Mouse (Mus musculus) CH12.LX (cell line): ENCODE measurements around the gene Fasn. TPM values are rescaled to one million over a fixed set of nuclear protein-coding genes. Genes with fewer than 3 reads are reported as not detected.
A peak's percentile ranks its signal among the peaks of the same experiment; 100 is the strongest.

Experiments
- DNase-seq: peaks from one replicate; pipeline ENCODE4 v3.0.0-alpha.2; 2013; ENCODE audit errors: extremely low read depth
- H3K27ac ChIP-seq: 2 replicates; pipeline ENCODE4 v1.5.1; 2012; ENCODE audit warnings: low read depth, mild to moderate bottlenecking, control low read depth, moderate library complexity; ENCODE audit not compliant: insufficient read depth
- H3K27me3 ChIP-seq: replicated peaks from 2 replicates; pipeline ENCODE3; 2012; ENCODE audit warnings: inconsistent platforms
- H3K36me3 ChIP-seq, 2 experiments: replicated peaks in 1 of 2; 2 replicates each; pipeline versions ENCODE3 to v1.6.1; 2012; ENCODE audit warnings: inconsistent platforms in 1 of 2, low read length in 1 of 2, mild to moderate bottlenecking in 1 of 2, mixed read lengths in 1 of 2, moderate library complexity in 1 of 2; ENCODE audit not compliant: control insufficient read depth in 1 of 2, insufficient read depth in 1 of 2
- H3K4me1 ChIP-seq, 2 experiments: 2 replicates each; pipeline ENCODE4 v1.6.1; 2012; ENCODE audit warnings: inconsistent platforms in 1 of 2, moderate library complexity in 1 of 2; ENCODE audit not compliant: insufficient read depth in 2 of 2, control insufficient read depth in 1 of 2
- H3K4me2 ChIP-seq: 2 replicates; pipeline ENCODE4 v1.6.1; 2012; ENCODE audit warnings: low read depth, mild to moderate bottlenecking, control low read depth; ENCODE audit not compliant: poor library complexity, insufficient read depth, severe bottlenecking
- H3K4me3 ChIP-seq, 3 experiments: fragments of 150-350 bp in 1 of 3; sonication (generic) in 1 of 3; replicated peaks in 1 of 3; 2 replicates each; pipeline versions ENCODE3 to v1.5.1; 2011 to 2012; ENCODE audit warnings: low read depth in 2 of 3, low read length in 2 of 3, mild to moderate bottlenecking in 2 of 3, moderate library complexity in 2 of 3, control low read depth in 1 of 3, improper control_type of control experiment in 1 of 3, inconsistent platforms in 1 of 3, mixed read lengths in 1 of 3; ENCODE audit not compliant: poor library complexity in 1 of 3
- H3K79me2 ChIP-seq: replicated peaks from 2 replicates; pipeline ENCODE4 v1.6.1; 2012; ENCODE audit warnings: mild to moderate bottlenecking, moderate library complexity; ENCODE audit not compliant: control insufficient read depth, poor library complexity, insufficient read depth, severe bottlenecking; ENCODE audit errors: extremely low read depth
- H3K9ac ChIP-seq: 2 replicates; pipeline ENCODE4 v1.6.1; 2012; ENCODE audit warnings: low read depth, mild to moderate bottlenecking, control low read depth, moderate library complexity; ENCODE audit not compliant: insufficient read depth
- H3K9me3 ChIP-seq: replicated peaks from 2 replicates; pipeline ENCODE3; 2012; ENCODE audit warnings: low read length, inconsistent platforms, mixed read lengths
- BHLHE40 ChIP-seq: IDR thresholded peaks from 2 replicates; pipeline ENCODE4 v1.6.1; 2011; ENCODE audit warnings: mild to moderate bottlenecking, low read depth, low read length, improper control_type of control experiment
- CHD1 ChIP-seq: IDR thresholded peaks from 2 replicates; pipeline ENCODE4 v1.6.1; 2012; ENCODE audit warnings: low read depth, low read length, improper control_type of control experiment, inconsistent platforms
- CHD2 ChIP-seq: IDR thresholded peaks from 2 replicates; pipeline ENCODE4 v1.6.1; 2011; ENCODE audit warnings: low read length, improper control_type of control experiment
- CTCF ChIP-seq, 2 experiments: IDR thresholded peaks in 1 of 2; conservative IDR thresholded peaks in 1 of 2; 2 replicates each; pipeline ENCODE4 v1.5.1; 2011 to 2012; ENCODE audit warnings: low read depth in 2 of 2, low read length in 2 of 2, improper control_type of control experiment in 1 of 2, inconsistent platforms in 1 of 2, mild to moderate bottlenecking in 1 of 2, moderate library complexity in 1 of 2
- E2F4 ChIP-seq: IDR thresholded peaks from 2 replicates; pipeline ENCODE4 v1.6.1; 2011; ENCODE audit warnings: low read depth, low read length, improper control_type of control experiment; ENCODE audit not compliant: insufficient replicate concordance
- ELF1 ChIP-seq: IDR thresholded peaks from 2 replicates; pipeline ENCODE4 v1.6.1; 2014; ENCODE audit warnings: low read depth, mild to moderate bottlenecking, inconsistent platforms, low read length, improper control_type of control experiment
- EP300 ChIP-seq: IDR thresholded peaks from 2 replicates; pipeline ENCODE4 v1.6.1; 2011; ENCODE audit warnings: low read length, improper control_type of control experiment
- ETS1 ChIP-seq: conservative IDR thresholded peaks from 2 replicates; pipeline ENCODE4 v1.6.1; 2012; ENCODE audit warnings: low read depth, mild to moderate bottlenecking, inconsistent platforms, low read length, improper control_type of control experiment, moderate library complexity
- GABPA ChIP-seq: IDR thresholded peaks from 2 replicates; pipeline ENCODE4 v1.6.1; 2012; ENCODE audit warnings: low read depth, low read length, improper control_type of control experiment, inconsistent platforms; ENCODE audit not compliant: insufficient replicate concordance
- HCFC1 ChIP-seq: IDR thresholded peaks from 2 replicates; pipeline ENCODE4 v1.6.1; 2012; ENCODE audit warnings: low read depth, mild to moderate bottlenecking, inconsistent platforms, low read length, improper control_type of control experiment
- IRF4 ChIP-seq: IDR thresholded peaks from 2 replicates; pipeline ENCODE4 v1.6.1; 2014; ENCODE audit warnings: low read depth, mild to moderate bottlenecking, inconsistent platforms, low read length, improper control_type of control experiment
- JUN ChIP-seq: IDR thresholded peaks from 2 replicates; pipeline ENCODE4 v1.6.1; 2011; ENCODE audit warnings: low read depth, mild to moderate bottlenecking, low read length, improper control_type of control experiment, moderate library complexity; ENCODE audit not compliant: insufficient read depth
- JUND ChIP-seq: conservative IDR thresholded peaks from 2 replicates; pipeline ENCODE4 v1.6.1; 2011; ENCODE audit warnings: low read depth, low read length, improper control_type of control experiment
- KAT2A ChIP-seq: IDR thresholded peaks from 2 replicates; pipeline ENCODE4 v1.6.1; 2012; ENCODE audit warnings: low read length, improper control_type of control experiment, inconsistent platforms; ENCODE audit not compliant: insufficient replicate concordance
- MAFK ChIP-seq: IDR thresholded peaks from 2 replicates; pipeline ENCODE4 v1.6.1; 2011; ENCODE audit warnings: low read length, improper control_type of control experiment; ENCODE audit not compliant: insufficient replicate concordance
- MAX ChIP-seq: IDR thresholded peaks from 2 replicates; pipeline ENCODE4 v1.6.1; 2011; ENCODE audit warnings: low read length, improper control_type of control experiment
- MAZ ChIP-seq: IDR thresholded peaks from 2 replicates; pipeline ENCODE4 v1.6.1; 2012; ENCODE audit warnings: low read depth, mild to moderate bottlenecking, inconsistent platforms, low read length, improper control_type of control experiment, moderate library complexity
- MEF2A ChIP-seq: IDR thresholded peaks from 2 replicates; pipeline ENCODE4 v1.6.1; 2014; ENCODE audit warnings: low read depth, mild to moderate bottlenecking, inconsistent platforms, low read length, improper control_type of control experiment, borderline replicate concordance
- MXI1 ChIP-seq: IDR thresholded peaks from 2 replicates; pipeline ENCODE4 v1.6.1; 2011; ENCODE audit warnings: mild to moderate bottlenecking, low read depth, low read length, improper control_type of control experiment
- MYC ChIP-seq: IDR thresholded peaks from 2 replicates; pipeline ENCODE4 v1.6.1; 2011; ENCODE audit warnings: low read depth, mild to moderate bottlenecking, improper control_type of control experiment, low read length
- NELFE ChIP-seq: IDR thresholded peaks from 2 replicates; pipeline ENCODE4 v1.6.1; 2011; ENCODE audit warnings: low read depth, low read length, improper control_type of control experiment
- NRF1 ChIP-seq: IDR thresholded peaks from 2 replicates; pipeline ENCODE4 v1.6.1; 2014; ENCODE audit warnings: low read depth, mild to moderate bottlenecking, inconsistent platforms, low read length, improper control_type of control experiment, moderate library complexity
- PAX5 ChIP-seq: IDR thresholded peaks from 2 replicates; pipeline ENCODE4 v1.6.1; 2012; ENCODE audit warnings: low read length, inconsistent platforms, mixed read lengths
- POLR2A ChIP-seq: IDR thresholded peaks from 2 replicates; pipeline ENCODE4 v1.6.1; 2011; ENCODE audit warnings: low read depth, mild to moderate bottlenecking, improper control_type of control experiment, low read length
- POLR2AphosphoS2 ChIP-seq: IDR thresholded peaks from 2 replicates; pipeline ENCODE4 v1.6.1; 2011; ENCODE audit warnings: low read depth, low read length, improper control_type of control experiment
- RAD21 ChIP-seq: IDR thresholded peaks from 2 replicates; pipeline ENCODE4 v1.6.1; 2011; ENCODE audit warnings: low read depth, mild to moderate bottlenecking, low read length, improper control_type of control experiment, moderate library complexity
- RCOR1 ChIP-seq: conservative IDR thresholded peaks from 2 replicates; pipeline ENCODE4 v1.6.1; 2012; ENCODE audit warnings: low read depth, mild to moderate bottlenecking, inconsistent platforms, low read length, improper control_type of control experiment
- SIN3A ChIP-seq: IDR thresholded peaks from 2 replicates; pipeline ENCODE4 v1.6.1; 2012; ENCODE audit warnings: low read length, improper control_type of control experiment, inconsistent platforms
- SMC3 ChIP-seq: IDR thresholded peaks from 2 replicates; pipeline ENCODE4 v1.6.1; 2011; ENCODE audit warnings: low read depth, low read length, improper control_type of control experiment
- TBP ChIP-seq: conservative IDR thresholded peaks from 2 replicates; pipeline ENCODE4 v1.6.1; 2011; ENCODE audit warnings: low read depth, low read length, improper control_type of control experiment
- TCF12 ChIP-seq: IDR thresholded peaks from 2 replicates; pipeline ENCODE4 v1.6.1; 2014; ENCODE audit warnings: low read depth, mild to moderate bottlenecking, inconsistent platforms, low read length, improper control_type of control experiment
- UBTF ChIP-seq: IDR thresholded peaks from 2 replicates; pipeline ENCODE4 v1.6.1; 2012; ENCODE audit warnings: low read depth, mild to moderate bottlenecking, inconsistent platforms, low read length, improper control_type of control experiment, moderate library complexity
- USF1 ChIP-seq: IDR thresholded peaks from 2 replicates; pipeline ENCODE4 v1.6.1; 2014; ENCODE audit warnings: low read depth, mild to moderate bottlenecking, inconsistent platforms, low read length, improper control_type of control experiment
- USF2 ChIP-seq: conservative IDR thresholded peaks from 2 replicates; pipeline ENCODE4 v1.6.1; 2011; ENCODE audit warnings: low read depth, low read length, improper control_type of control experiment
- ZC3H11A ChIP-seq: IDR thresholded peaks from 2 replicates; pipeline ENCODE4 v1.6.1; 2012; ENCODE audit warnings: low read depth, mild to moderate bottlenecking, inconsistent platforms, low read length, improper control_type of control experiment
- ZKSCAN1 ChIP-seq: IDR thresholded peaks from 2 replicates; pipeline ENCODE4 v1.6.1; 2012; ENCODE audit warnings: low read depth, inconsistent platforms, low read length, improper control_type of control experiment, borderline replicate concordance
- ZMIZ1 ChIP-seq: IDR thresholded peaks from 2 replicates; pipeline ENCODE4 v1.6.1; 2012; ENCODE audit warnings: low read depth, mild to moderate bottlenecking, inconsistent platforms, low read length, improper control_type of control experiment
- ZNF384 ChIP-seq: IDR thresholded peaks from 2 replicates; pipeline ENCODE4 v1.6.1; 2012; ENCODE audit warnings: low read depth, low read length, improper control_type of control experiment, inconsistent platforms
- dilution Hi-C: fragments of 300-500 bp; cut with MboI; formaldehyde crosslinking; loops from 2 replicates; pipeline ENCODE4 v1.14.3; 2020; ENCODE audit warnings: low sequenced_read_pairs; ENCODE audit not compliant: extremely low pct_unique_long_range_greater_than_20kb, extremely low pct_ligation_motif_present
- in situ Hi-C: fragments of 300-500 bp; cut with MboI; formaldehyde crosslinking; loops from 3 replicates; pipeline ENCODE4 v1.14.3; 2019; ENCODE audit warnings: low sequenced_read_pairs, low pct_ligation_motif_present, low pct_unique_long_range_greater_than_20kb, mixed read lengths
- polyA plus RNA-seq: library from polyadenylated mRNA; unstranded; fragments of >175 nt; gene quantifications from 2 replicates; pipeline ENCODE4 v1.2.1, GENCODE M21; 2012; ENCODE audit warnings: low read depth; ENCODE audit not compliant: insufficient read length
- total RNA-seq, 2 experiments: library from RNA; depleted of rRNA; stranded (reverse); fragments of 300-350 nt in 1 of 2; fragments of >200 nt in 1 of 2; gene quantifications; 2 replicates each; pipeline ENCODE4 v1.2.3; 2012 to 2014

The Fasn gene
- total and polyA plus RNA-seq, 3 experiments = 116 to 300 (median 186) TPM

DNA sequence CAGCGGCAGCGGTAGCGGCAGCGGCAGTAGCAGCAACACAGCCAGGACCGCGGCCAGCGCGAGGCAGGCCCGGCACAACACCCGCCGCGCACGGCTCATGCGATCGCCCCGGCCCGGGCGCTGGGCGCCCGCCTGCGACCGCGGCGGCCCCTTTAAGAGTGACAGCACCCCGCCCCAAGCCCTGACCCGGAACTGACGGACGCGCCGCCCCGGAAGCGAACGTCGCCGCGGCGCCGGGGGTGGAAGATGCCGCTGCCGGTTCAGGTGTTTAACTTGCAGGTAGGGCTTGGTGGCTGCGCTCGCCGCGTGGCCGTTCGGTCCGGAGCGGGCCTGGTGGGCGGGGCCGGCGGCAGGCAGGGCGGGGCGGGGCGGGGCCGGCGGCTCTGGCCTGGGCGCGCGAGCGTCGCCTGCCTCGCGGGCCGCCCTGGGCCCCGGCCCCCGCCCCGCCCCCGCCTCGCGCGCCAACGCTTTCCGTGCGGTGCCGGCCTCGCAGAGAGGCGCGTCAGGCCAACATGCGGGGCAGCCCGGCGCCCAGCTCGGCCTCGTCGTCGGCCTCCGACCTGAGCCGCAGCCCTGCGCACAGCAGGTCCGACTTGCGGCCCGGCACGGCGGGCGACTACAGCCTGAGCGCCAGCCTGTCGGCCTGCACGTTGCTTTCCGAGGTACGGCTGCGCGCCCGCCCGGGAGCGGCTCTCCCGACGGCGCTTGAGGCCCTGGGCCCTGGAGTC lies 40.1 kb downstream of the Fasn start, which contains the start of the genes Rfng and Gps1:
Gene Rfng, minus strand, starts transcription at position 144 of the 728 bp plus-strand sequence.
Gene Gps1, plus strand, starts transcription at position 209 of the 728 bp plus-strand sequence.
- Histone ChIP-seq H3K9ac (peak within 1 kb of the TSS; percentile 77), H3K9me3 (no peaks in the 10 kb centered on the region), H3K27me3 (no peaks in the 10 kb centered on the region), H3K4me2 (peak within 1 kb of the TSS; percentile 60), H3K36me3 (peaks cover 46 to 66% of the 10 kb centered on the region in 2 experiments), H3K4me1 (peaks cover 10 to 30% of the 10 kb centered on the region in 2 experiments), H3K4me3 (peak within 1 kb of the TSS; percentile 79 to 91 (median 84)), H3K79me2 (peaks cover 13% of the 10 kb centered on the region), H3K27ac (peak within 1 kb of the TSS; percentile 37; the same call in 1 of the 2 replicates)
- in situ Hi-C loops = no loop called here
- dilution Hi-C loops = no loop called here
- peak; percentile 80 for DNase-seq
- no peak for TF ChIP-seq JUND
- no peak for TF ChIP-seq SMC3
- no peak for TF ChIP-seq RCOR1
- TF ChIP-seq NELFE = peak; percentile 50
- no peak for TF ChIP-seq CTCF (conservative IDR thresholded peaks at IDR 0.05 in 1 of 2, IDR thresholded peaks at IDR 0.05 in 1 of 2; ENCODE audit: low read depth in 2 of 2, low read length in 2 of 2)
- TF ChIP-seq ELF1 = peak; percentile 89
- TF ChIP-seq HCFC1 = peak; percentile 86
- TF ChIP-seq POLR2AphosphoS2 = no peak
- TF ChIP-seq ZMIZ1 = peak; percentile 41
- TF ChIP-seq NRF1 = peak; percentile 7; the same call in 1 of the 2 replicates
- no peak for TF ChIP-seq EP300
- peak; percentile 72; the same call in 1 of the 2 replicates for TF ChIP-seq MXI1
- TF ChIP-seq MAX = peak; percentile 50
- no peak; the same call in 1 of the 2 replicates for TF ChIP-seq MYC
- TF ChIP-seq CHD1 = no peak
- TF ChIP-seq TBP = no peak
- no peak for TF ChIP-seq ZNF384
- TF ChIP-seq UBTF = peak; percentile 63; the same call in 1 of the 2 replicates
- TF ChIP-seq ETS1 = no peak
- peak; percentile 89 for TF ChIP-seq CHD2
- no peak for TF ChIP-seq BHLHE40
- TF ChIP-seq ZC3H11A = no peak
- TF ChIP-seq USF2 = no peak
- no peak for TF ChIP-seq RAD21
- no peak; the same call in 1 of the 2 replicates for TF ChIP-seq MEF2A
- TF ChIP-seq PAX5 = no peak
- TF ChIP-seq E2F4 = no peak
- peak; percentile 97 for TF ChIP-seq MAZ
- TF ChIP-seq ZKSCAN1 = no peak
- TF ChIP-seq USF1 = no peak
- no peak; the same call in 1 of the 2 replicates for TF ChIP-seq GABPA
- TF ChIP-seq IRF4 = no peak; the same call in 1 of the 2 replicates
- TF ChIP-seq MAFK = no peak
- peak; percentile 84; the same call in 1 of the 2 replicates for TF ChIP-seq KAT2A
- TF ChIP-seq SIN3A = peak; percentile 97
- peak; percentile 30; the same call in 1 of the 2 replicates for TF ChIP-seq TCF12
- TF ChIP-seq POLR2A = peak; percentile 68
- no peak for TF ChIP-seq JUN
